Mouse (Mus musculus): Measurements from ENCODE around the gene Styk1. TPM values are rescaled to one million over a fixed set of nuclear protein-coding genes. Genes with fewer than 3 reads are reported as not detected.

The Styk1 gene
- total RNA-seq, 1 experiment, result 1.4 TPM

- no peak overlapping the region for H3K4me3 ChIP-seq (ENCODE audit: insufficient read depth in 1 of 2, low read depth in 1 of 2, low read length in 2 of 2, poor library complexity in 1 of 2, severe bottlenecking in 1 of 2)
- no peak overlapping the region for H3K27ac ChIP-seq (ENCODE audit: insufficient read depth, low read depth, low read length, poor library complexity, severe bottlenecking)
- TF ChIP-seq ZNF384 (IDR thresholded peaks at IDR 0.05; ENCODE audit: low read depth, low read length), result no peak
- no peak for TF ChIP-seq HCFC1 (IDR thresholded peaks at IDR 0.05; ENCODE audit: borderline replicate concordance, insufficient read depth, low read length)
- TF ChIP-seq MAFK (IDR thresholded peaks at IDR 0.05; ENCODE audit: insufficient read depth, low read depth, low read length), result no peak
- no peak for TF ChIP-seq ZC3H11A (IDR thresholded peaks at IDR 0.05; ENCODE audit: borderline replicate concordance, low read depth, low read length)
- no peak for TF ChIP-seq CHD2 (IDR thresholded peaks at IDR 0.05; ENCODE audit: low read depth, low read length)
- no peaks in the 10 kb centered on the region for H3K36me3 ChIP-seq (ENCODE audit: control insufficient read depth, insufficient read depth, low read length, poor library complexity, severe bottlenecking)
- no peak overlapping the region for H3K9ac ChIP-seq (ENCODE audit: insufficient read depth, low read depth, low read length, poor library complexity, severe bottlenecking)
- in situ Hi-C loops (cut with MboI; ENCODE audit: low sequenced_read_pairs in 2 of 2, unreplicated experiment in 2 of 2), result no loop called here
- no peaks in the 10 kb centered on the region for H3K9me3 ChIP-seq (ENCODE audit: control insufficient read depth, insufficient read depth, low read depth, low read length)
- no peak for DNase-seq (ENCODE audit: low read depth, low spot score)
- H3K4me1 ChIP-seq (ENCODE audit: control insufficient read depth in 2 of 2, insufficient read depth in 2 of 2, low read length in 2 of 2, poor library complexity in 1 of 2), result no peaks in the 10 kb centered on the region
Measured at GRCm38 (mm10) chr6:131393873-131394660, 40.7 kb upstream of the Styk1 start.

DNA sequence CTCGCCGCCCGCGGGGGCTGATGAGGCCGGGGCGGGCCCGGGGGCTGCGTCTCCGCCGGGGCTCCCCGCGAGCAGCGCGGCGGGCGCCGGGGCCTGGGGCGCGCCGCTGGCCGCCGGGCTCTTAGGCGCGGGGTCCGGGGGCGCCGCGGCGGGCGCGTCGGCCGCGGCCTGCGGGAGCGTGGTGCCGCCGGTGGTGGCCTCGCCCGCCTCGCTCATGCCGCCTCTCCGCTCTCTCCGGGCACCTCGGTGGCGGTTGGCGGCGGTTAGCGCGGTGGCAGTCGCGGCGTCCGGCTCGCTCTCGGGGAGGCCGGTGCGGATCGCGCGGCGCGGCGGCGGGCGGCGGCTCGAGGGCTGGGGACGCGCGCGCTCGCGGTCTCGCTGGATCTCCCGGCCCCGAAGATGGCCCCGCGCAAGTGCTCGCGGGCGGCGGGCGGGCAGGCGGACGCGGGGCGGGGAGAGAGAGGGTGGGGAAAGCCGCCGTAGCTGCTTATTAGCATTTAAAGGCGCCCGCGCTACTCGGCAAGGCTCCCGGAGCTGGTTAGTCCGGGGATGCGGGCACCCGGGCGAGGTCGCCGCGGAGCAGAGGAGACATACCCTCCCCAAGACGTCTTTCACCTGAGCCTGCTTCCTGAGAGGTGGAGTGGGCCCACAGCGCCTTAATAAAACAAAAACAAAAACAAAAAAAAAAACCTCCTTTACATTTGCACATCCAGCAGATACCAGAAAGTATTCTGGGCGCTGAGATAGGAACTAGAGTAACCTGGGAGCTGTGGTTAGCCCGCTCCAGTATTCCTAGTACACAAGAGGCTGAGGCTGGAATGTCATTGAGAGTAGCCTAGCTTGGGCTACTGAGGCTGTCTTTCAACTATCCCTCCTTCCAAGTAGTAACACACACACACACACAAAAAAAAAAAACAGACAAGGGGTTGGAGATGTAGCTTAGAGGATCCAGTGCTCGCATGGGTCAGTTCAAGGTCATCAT lies 34.9 kb upstream of the Styk1 start, which contains the start of gene Ybx3:
Gene Ybx3, minus strand, starts transcription at position 437 of the 982 bp plus-strand sequence.
- TF ChIP-seq ZC3H11A (IDR thresholded peaks at IDR 0.05; ENCODE audit: borderline replicate concordance, low read depth, low read length) (no peak), ZNF384 (IDR thresholded peaks at IDR 0.05; ENCODE audit: low read depth, low read length) (no peak; the same call in 1 of the 2 replicates), HCFC1 (IDR thresholded peaks at IDR 0.05; ENCODE audit: borderline replicate concordance, insufficient read depth, low read length) (no peak; the same call in 1 of the 2 replicates), CHD2 (IDR thresholded peaks at IDR 0.05; ENCODE audit: low read depth, low read length) (no peak), MAFK (IDR thresholded peaks at IDR 0.05; ENCODE audit: insufficient read depth, low read depth, low read length) (no peak)
- H3K9me3 ChIP-seq (ENCODE audit: control insufficient read depth, insufficient read depth, low read depth, low read length), result no peaks in the 10 kb centered on the region
- H3K27ac ChIP-seq (ENCODE audit: insufficient read depth, low read depth, low read length, poor library complexity, severe bottlenecking), result peak within 1 kb of the TSS; percentile 79
- H3K4me1 ChIP-seq (ENCODE audit: control insufficient read depth in 2 of 2, insufficient read depth in 2 of 2, low read length in 2 of 2, poor library complexity in 1 of 2), result peaks cover 5 to 12% of the 10 kb centered on the region in 2 experiments
- peak within 1 kb of the TSS; percentile 67 to 99 for H3K4me3 ChIP-seq (ENCODE audit: insufficient read depth in 1 of 2, low read depth in 1 of 2, low read length in 2 of 2, poor library complexity in 1 of 2, severe bottlenecking in 1 of 2)
- in situ Hi-C loops (cut with MboI; ENCODE audit: low sequenced_read_pairs in 2 of 2, unreplicated experiment in 2 of 2), result no loop called here
- peak within 1 kb of the TSS; percentile 99 for H3K9ac ChIP-seq (ENCODE audit: insufficient read depth, low read depth, low read length, poor library complexity, severe bottlenecking)
- H3K36me3 ChIP-seq (ENCODE audit: control insufficient read depth, insufficient read depth, low read length, poor library complexity, severe bottlenecking), result peaks cover 2% of the 10 kb centered on the region; the same call in 1 of the 2 replicates
- peak; percentile 57 for DNase-seq (ENCODE audit: low read depth, low spot score)

GRCm38 (mm10) chr6:131387221-131388039 lies 34.0 kb upstream of the Styk1 start:
- in situ Hi-C loops (cut with MboI; ENCODE audit: low sequenced_read_pairs in 2 of 2, unreplicated experiment in 2 of 2), result no loop called here
- Histone ChIP-seq H3K4me3 (ENCODE audit: insufficient read depth in 1 of 2, low read depth in 1 of 2, low read length in 2 of 2, poor library complexity in 1 of 2, severe bottlenecking in 1 of 2) (peak overlapping the region; percentile 67 to 99), H3K4me1 (ENCODE audit: control insufficient read depth in 2 of 2, insufficient read depth in 2 of 2, low read length in 2 of 2, poor library complexity in 1 of 2) (peaks cover 8 to 12% of the 10 kb centered on the region in 2 experiments), H3K36me3 (ENCODE audit: control insufficient read depth, insufficient read depth, low read length, poor library complexity, severe bottlenecking) (peaks cover 2% of the 10 kb centered on the region; the same call in 1 of the 2 replicates), H3K9ac (ENCODE audit: insufficient read depth, low read depth, low read length, poor library complexity, severe bottlenecking) (peak overlapping the region; percentile 99), H3K9me3 (ENCODE audit: control insufficient read depth, insufficient read depth, low read depth, low read length) (no peaks in the 10 kb centered on the region), H3K27ac (ENCODE audit: insufficient read depth, low read depth, low read length, poor library complexity, severe bottlenecking) (peak overlapping the region; percentile 79)
- DNase-seq (ENCODE audit: low read depth, low spot score), result peak; percentile 49
- TF ChIP-seq CHD2 (IDR thresholded peaks at IDR 0.05; ENCODE audit: low read depth, low read length) (no peak), MAFK (IDR thresholded peaks at IDR 0.05; ENCODE audit: insufficient read depth, low read depth, low read length) (no peak), HCFC1 (IDR thresholded peaks at IDR 0.05; ENCODE audit: borderline replicate concordance, insufficient read depth, low read length) (0 out of 2 replicates have a peak, but pooled peaks have one; percentile 32), ZNF384 (IDR thresholded peaks at IDR 0.05; ENCODE audit: low read depth, low read length) (no peak)
